Mouse (Mus musculus) large intestine, adult 2 months (tissue): ENCODE results near the gene Smim8. TPM values are rescaled to one million over a fixed set of nuclear protein-coding genes. Genes with fewer than 3 reads are reported as not detected.
A peak's percentile ranks its signal among the peaks of the same experiment; 100 is the strongest.
"Not testable (repeated sequence)": the region's sequence is repeated elsewhere in the genome, so short reads cannot be mapped to it uniquely, and the experiment has no call there.

ENCODE experiments used
- DNase-seq: peaks from one replicate; pipeline ENCODE4 v3.0.0-alpha.2; 2012; ENCODE audit warnings: low read depth, low spot score
- WGBS: fragments of 180-500 bp; shearing (Covaris S2); methylation state at CpG from one replicate; pipeline ENCODE4 v1.1.7; 2018; 5-methylcytosine and 5-hydroxymethylcytosine counted together
- polyA plus RNA-seq: library from polyadenylated mRNA; depleted of rRNA; stranded (reverse); fragments of >200 nt; gene quantifications from 2 replicates; pipeline ENCODE4 v1.2.3, GENCODE M21; 2012; rRNA removed

The Smim8 gene
- polyA plus RNA-seq, result 4.9 and 5.6 TPM in 2 replicates

DNA sequence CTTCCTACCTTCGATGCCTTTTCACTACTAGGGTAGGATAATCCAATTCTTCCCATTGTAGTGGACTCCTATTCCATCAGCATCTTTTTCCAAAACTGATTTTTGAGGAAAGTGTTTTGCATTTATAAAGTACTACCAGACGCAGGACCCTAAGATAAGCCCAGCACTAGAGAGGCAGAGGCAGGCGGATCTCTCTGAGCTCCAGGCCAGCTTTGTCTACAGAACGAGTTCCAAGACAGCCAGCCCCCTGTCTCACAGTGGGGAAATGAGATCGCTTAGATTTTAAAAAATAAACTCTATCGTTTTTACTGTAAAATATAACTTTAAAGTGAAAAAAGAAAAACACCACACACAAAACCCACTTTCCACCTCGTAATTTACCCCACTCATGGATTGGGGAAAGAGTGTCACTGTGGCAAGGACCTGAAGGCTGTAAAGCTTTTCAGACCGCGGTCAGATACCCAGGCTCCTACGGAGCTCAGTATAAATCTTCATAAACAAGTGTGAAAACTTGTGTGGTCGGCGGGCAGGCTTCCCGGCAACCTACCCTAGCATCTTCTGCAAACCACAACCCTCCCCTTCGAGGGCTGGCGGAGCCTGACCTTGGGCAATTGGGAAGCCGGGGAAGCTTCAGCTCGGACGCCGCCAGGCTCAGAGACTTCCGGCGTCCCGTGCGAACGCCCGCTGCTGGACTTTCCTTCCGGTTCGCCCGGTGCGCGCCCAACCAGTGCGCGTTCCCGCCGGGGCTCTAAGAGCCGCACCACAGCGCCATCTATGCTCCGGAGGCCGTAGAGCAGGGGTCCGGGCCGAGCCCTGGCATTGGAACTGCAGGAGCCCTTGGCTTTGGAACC lies at the start of gene Smim8:
Gene Smim8 (minus strand): TSS at position 747 of the 851 bp plus-strand sequence.
- DNase-seq, result peak; percentile 86
- WGBS, result 5% methylated on average over 40 of the region's 40 CpGs

DNA sequence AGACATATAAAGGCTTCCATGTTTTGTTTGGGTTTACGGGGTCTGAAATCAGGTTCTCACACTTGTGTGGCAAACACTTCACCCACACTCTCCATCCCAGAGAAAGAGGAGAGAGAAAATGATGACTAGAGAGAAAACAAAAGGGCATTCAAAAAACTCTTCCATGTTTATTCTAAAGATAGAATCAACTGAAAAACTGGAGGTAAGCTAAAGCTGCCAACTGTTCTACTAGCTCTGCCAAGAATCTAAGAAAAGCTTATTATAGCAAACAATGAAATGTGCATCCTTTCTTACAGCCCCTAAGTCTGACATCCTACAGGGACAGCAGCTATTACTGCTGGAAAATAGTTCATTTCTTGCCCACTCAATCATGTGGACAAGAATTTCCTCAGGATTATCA lies 45.7 kb upstream of the Smim8 start:
- 82% methylated on average over 1 of the region's 1 CpGs for WGBS
- DNase-seq, result no peak

DNA sequence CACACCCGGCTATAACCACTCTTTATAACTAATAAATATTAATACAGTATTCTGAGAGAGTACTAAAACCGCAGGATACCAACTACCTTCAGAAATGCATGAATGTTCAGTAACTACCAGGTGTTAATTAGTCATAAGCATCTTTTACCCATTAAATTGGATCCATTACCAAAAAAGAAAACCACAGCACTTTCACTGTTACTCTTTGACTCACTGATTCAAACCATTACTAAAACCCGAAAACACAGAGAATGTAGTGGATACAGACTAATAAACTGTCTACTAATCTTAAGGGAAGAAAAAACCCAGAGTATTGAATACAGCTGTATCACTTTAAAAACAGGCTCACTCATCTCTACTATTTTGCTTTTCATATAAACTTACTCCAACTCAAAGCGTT lies 41.7 kb upstream of the Smim8 start:
- 84% methylated on average over 4 of the region's 4 CpGs for WGBS
- DNase-seq, result no peak

DNA sequence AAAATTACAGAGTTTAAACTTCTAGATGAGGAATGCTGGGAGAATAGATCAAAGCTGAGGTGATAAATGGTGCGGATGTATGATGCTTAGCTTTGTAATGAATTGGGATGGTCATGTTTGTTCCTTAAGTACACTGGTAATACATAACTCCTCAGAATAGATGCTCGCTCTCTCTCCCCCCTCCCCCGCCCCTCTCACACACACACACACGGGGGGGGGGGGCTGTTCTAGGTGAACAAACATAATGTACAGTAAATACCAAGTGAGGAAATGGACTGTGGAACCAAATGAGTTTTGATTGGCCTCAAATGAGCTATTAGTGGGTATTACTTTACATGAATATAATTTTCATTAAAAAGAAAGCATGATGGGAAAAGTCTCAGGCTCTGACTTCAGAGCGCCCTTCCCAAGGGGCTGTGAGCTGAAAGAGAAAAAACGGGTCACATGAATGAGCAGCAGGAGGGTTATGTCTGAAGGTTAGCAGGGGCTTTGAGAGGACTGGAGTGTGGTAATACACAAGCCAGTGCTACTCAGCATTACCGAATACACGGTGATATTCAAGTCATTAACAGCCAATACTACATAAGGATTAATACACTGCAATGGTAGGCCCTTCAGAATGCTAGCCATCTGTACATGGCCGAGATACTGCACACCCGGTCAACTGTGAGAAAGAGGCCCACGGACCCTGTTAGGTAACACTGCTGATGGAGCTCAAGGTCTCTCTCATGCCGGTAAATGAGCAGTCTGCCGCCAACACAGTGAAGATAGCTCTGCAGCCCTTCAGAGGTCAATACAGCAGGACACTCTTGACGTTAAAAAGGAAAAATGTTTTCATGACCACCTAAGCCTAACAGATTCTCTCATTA lies 23.2 kb upstream of the Smim8 start:
- WGBS, result 84% methylated on average over 14 of the region's 14 CpGs
- no peak for DNase-seq

DNA sequence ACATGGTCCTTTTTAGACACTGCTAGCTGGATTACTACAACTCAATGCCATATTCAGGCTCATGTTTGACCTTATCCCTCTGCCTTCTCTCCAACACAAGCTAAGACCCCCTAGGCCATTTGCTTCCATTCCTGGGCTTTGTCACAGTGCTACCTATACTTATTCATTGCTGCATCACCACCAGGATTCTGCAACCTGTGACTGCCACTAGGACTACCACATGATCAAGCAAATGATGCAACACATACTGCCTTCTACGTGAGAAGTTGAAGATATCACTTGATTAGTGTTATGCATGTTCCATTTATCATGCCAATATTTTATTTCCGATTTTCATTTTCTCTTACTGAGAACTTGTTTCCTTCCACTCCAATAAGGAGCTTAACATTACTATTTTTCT lies 19.8 kb upstream of the Smim8 start:
- WGBS, result 86% methylated on average over 2 of the region's 2 CpGs
- no peak for DNase-seq

DNA sequence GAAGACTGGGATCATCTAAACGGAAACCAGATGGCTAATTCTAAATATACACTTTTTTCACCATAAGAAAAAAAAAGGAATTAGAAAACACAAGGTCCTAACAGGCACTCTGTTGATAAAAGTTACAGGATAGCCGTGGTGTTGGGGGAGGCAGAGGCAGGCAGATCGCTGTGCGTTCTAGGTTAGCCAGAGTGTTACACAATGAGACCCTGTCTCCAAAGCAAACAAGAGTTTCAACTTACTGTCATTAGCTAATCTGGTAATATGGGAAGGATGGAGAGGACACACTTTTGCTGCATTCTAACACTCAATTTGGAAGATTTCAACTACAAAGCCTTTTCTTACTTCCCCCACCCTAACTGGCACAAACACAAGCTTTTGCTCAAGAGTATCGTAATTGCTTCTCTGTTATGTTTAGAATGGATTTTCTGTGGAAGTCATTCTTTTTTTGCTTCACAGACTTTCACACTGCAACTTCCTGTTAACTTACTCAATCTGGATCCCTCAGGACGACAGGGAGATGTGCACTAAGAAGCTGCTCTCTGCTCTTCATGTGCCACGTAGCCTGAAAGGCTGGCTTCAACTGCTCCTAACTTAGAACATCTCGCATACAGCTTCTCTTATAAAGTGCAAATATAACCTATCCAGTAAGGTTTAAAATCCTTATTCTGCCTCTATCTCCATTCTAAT lies 19.2 kb upstream of the Smim8 start:
- DNase-seq, result no peak
- 68% methylated on average over 8 of the region's 8 CpGs for WGBS

DNA sequence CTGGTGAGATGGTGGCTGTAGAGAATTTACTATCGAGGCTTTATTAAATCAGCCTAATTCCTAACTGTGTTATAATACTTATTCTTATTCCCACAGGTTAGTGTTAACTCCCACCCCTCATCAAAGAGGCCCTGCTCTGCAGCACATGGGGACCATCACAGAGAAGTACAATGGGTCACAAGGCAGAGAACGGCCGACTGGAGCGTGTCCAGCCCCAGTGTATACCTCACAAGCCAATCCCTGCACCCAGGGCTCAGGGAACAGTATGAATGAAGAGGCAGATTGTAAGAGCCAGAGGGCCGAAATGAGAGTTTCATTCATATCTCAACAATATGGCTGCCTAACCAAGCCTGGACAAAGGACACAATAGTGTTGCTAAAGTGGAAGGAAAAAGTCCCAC lies 18.1 kb upstream of the Smim8 start:
- WGBS, result 86% methylated on average over 5 of the region's 5 CpGs
- no peak for DNase-seq

DNA sequence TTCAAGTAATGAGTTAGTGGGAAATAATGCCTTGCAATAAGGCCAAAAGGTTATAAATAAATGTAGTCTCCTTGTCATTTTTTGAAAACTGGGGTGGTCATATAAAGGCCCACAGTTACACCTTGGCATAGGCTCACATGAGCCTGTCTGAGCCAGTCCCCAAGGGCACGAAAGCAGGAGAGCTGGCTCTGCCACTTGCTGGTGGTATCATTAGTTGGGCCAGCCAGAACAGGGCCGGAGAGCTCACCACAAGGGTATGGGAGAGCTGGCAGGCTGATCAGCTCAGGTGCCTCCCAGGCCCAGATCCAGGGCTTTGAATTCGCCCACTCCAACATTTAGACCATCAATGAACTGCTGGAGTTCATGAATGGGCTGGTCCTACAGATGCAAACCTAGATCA lies 8.3 kb upstream of the Smim8 start:
- no peak for DNase-seq
- 84% methylated on average over 3 of the region's 3 CpGs for WGBS

DNA sequence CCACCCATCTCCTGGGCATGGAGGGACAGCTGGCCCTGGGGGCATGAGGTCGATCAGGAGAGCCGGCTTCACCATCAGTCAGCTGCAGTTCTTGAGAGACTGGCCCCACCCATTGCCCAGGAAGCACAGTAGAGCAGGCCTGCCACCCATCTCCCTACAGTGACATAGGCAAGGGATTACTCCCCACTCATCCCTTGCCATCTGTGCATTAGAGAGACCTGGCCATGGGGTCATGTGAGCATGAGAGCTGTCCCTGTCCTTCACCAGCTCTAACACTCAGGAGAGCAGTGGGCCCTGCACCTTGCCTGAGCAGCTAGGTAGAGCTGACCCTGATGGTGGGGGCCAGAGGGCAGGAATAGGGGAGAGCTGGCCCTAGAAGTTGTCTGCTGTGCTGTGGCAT lies 7.4 kb upstream of the Smim8 start:
- WGBS, result 57% methylated on average over 2 of the region's 2 CpGs
- DNase-seq, result no peak

DNA sequence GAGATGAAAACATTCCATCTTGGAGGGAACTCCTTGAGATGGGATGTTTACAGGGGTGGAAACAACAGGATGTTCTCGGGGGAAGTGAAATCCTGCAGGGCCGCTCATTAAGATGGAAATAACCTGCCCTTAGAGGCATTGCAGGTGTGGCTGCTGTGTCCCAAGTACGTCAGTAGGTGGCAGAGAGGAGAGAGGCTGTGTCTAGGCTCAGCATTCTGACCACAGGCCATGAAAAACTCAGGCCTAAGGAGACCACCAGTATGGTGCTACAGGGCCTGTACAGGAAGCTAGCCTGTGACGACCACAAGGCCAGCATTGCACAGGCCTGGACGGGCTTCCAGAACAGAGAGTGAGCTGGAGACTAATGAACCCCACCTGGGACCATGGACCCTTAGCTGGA lies 6.6 kb upstream of the Smim8 start:
- WGBS, result 78% methylated on average over 5 of the region's 5 CpGs

DNA sequence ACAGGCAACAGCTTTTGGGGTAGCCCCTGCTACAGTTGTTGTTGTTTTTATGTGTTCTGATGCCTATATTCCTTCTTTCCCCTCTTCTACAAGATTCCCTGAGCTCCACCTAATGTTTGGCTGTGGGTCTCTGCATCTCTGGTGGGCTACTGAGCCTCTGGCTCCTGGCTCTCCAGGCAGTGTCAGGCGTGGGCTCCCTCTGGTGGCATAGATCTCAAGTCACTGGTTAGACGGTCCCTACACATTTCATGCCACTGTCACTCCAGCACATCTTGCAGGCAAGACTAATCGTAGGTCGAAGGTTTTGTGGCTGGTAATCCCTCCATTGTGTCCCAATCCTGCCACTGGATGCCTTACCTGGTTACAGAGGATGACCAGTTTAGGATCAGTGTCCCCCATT lies 4.5 kb upstream of the Smim8 start:
- WGBS, result 38% methylated on average over 4 of the region's 4 CpGs
- DNase-seq, result no peak

More for the DNA sequence above, 6.6 kb upstream of the Smim8 start:
- DNase-seq, result no peak

DNA sequence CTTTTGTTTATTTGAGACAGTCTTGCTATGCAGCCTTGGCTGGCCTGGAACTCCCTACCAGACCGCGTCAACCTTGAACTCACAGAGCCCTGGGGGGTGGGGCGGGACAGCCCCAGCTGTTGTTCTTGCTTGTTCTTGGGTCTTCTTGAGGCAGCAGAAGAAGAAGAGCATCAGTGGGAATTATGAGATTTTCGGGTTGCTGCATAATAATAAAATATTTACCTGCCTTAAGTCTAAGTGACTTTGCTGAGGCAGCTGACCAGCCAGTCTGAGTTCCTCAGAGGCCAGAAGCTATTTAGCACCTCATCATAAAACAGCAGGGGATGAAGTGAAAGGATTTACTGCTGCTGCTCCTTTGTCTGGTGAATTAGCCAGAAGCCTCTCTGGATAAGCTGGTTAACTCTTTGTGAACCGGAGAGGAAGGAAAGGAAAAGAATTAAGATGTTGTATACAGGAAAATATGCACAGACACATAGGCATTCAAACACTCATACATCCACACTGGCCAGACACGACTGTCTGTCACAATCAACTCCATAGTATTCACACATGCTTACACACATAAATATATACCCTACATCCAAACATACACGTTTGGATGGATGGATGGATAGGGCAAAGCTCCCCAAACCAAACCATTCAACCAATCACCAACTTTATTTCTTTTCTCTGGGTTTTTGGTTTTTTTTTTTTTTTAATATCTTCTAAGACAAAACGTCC lies 6.4 kb downstream of the Smim8 start:
- DNase-seq, result no peak
- WGBS, result 41% methylated on average over 8 of the region's 8 CpGs

DNA sequence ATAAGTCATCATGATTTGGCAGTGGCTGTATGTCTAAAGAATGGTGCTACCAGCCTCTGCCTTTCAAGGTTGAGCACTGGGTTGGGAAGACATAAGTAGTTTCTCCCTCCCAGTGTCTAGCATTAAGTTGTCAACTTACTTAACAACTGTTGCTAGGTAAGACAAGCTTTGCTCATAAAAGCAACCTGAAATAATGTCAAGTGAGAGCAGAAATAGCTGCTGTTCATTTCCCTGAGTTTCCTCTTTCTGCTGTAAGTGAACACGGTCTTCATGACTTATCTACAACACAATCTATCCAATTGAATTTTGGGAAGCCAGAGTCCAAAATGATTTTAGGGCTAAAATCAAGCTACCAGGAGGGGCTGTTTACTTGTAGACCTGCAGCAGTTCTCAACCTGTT lies 22.1 kb downstream of the Smim8 start, which contains the start of gene Gm136:
Gene Gm136 (minus strand): TSS at position 101 of the 400 bp plus-strand sequence.
- DNase-seq, result no peak
- 74% methylated on average over 1 of the region's 1 CpGs for WGBS

DNA sequence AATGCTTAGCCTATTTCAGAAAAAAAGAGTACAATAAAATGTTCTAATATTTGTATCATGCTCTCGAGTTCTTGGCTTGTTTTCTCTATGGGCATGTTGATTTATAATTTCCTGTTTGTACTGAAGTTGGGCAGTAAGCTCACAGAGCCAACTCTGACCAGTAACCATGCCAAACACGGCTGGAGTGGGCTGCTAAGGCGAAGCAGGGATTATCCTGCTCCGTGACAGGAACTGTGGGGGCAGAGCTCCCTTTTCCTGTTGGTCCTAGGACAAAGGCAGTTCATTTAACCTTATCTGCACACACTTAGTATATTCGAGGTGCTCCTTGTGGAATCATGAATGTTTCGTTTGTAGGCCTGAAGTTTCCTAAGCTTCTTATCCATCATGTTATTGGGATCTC lies 29.0 kb downstream of the Smim8 start:
- WGBS, result 54% methylated on average over 6 of the region's 6 CpGs
- no peak for DNase-seq

DNA sequence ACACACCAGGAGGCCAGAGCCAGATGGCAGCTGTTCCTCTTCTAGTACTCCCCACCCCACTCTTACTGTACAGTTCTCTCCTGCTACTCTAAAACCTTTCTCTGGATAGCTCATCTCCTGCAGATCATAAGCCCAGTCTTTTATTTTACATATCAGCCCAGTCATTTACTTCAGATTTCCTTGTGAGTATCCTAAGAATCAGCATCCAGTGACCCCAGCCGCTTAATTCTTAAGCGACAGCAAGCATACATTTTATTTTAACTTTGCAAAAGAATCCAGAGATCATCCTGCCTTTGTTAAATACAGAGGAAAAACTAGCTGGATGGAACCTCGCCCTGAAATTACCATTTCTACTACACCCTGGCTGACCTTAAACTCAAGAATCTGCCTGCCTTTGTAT lies 43.8 kb downstream of the Smim8 start:
- 80% methylated on average over 3 of the region's 3 CpGs for WGBS
- DNase-seq, result no peak

DNA sequence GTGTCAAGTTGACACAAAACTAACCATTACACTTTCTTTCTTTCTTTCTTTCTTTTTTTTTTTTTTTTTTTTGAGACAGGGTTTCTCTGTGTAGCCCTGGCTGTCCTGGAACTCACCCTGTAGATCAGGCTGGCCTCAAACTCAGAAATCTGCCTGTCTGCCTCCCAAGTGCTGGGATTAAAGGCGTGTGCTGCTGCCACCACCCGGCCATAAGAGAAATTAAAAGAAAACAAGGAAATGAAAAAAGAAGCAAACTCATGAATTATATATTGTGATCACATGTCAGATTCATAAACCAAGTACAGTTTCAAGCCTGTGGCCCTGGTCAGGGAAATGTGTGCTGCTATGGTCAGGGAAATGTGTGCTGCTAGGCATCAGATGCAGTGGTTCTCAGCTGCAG lies 44.8 kb downstream of the Smim8 start:
- WGBS, result 10% methylated on average over 2 of the region's 2 CpGs
- DNase-seq, result not testable (repeated sequence)

DNA sequence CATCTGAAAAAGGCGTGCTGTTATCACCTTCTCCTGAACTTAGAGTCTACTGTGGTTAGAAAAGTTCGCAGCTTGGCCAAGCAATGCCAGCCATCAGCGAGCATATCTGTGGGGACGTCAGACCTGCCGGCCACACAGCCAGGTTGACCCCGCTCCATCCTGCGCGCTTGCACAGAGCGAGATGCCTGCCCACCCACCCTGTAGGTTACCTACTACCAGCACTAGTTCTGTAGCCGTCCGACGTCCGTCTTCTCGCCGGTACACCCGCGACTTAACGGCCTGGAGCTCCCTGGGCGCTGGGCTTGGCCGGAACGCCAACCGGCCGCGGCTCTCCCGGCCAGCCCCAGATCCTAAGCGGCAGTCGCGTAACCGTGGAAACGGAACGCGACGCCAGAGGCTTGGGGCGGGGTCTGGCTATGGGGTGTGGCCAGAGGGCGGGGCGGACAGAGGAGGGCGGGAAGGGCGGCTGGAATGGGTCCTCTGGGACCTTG lies 48.3 kb downstream of the Smim8 start, which contains the start of gene Cfap206:
Gene Cfap206 (minus strand): TSS at position 356 of the 491 bp plus-strand sequence.
- under 1% methylated on average over 38 of the region's 38 CpGs for WGBS
- peak; percentile 32 for DNase-seq

DNA sequence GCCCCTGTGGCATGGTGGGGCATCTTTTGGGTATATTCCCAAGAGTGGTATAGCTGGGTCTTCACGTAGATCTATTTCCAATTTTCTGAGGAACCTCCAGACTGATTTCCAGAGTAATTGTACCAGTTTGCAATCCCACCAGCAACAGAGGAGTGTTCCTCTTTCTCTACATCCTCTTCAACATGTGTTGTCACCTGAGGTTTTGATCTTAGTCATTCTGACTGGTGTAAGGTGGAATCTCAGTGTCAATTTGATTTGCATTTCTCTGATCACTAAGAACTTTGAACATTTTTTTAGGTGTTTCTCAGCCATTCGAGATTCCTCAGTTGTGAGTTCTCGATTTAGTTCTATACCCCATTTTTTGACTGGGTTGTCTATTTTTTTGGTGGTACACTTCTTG lies 52.5 kb downstream of the Smim8 start:
- WGBS, result 93% methylated on average over 3 of the region's 3 CpGs
- not testable (repeated sequence) for DNase-seq

DNA sequence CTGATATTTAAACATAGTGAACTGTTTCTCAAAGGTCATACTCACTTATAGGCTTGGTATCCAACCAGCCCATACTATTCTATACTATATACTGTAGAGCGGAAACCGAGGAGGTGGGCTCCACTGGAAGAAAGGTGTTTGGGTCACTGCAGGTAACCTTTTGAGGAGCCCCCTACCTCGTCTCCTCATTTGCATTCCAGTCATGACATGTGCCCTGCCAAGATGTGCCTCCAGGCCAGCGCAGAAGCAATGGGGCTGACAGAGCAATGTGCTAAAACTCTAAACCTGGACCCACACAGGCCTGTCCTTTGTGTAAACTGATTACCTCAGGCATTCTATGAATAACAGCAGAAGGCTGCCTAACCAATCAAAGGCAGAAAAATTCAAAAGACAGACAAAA lies 53.9 kb downstream of the Smim8 start:
- no peak for DNase-seq
- WGBS, result 71% methylated on average over 4 of the region's 4 CpGs
